Mouse (Mus musculus) hindlimb bud, embryonic 11.5 days (tissue): ENCODE measurements around the gene Gm47791.

Experiments
- DNase-seq: peaks from one replicate; pipeline ENCODE4 v3.0.0-alpha.2; 2012; ENCODE audit warnings: low read depth, low spot score; ENCODE audit errors: extremely low spot score

The Gm47791 gene

DNA sequence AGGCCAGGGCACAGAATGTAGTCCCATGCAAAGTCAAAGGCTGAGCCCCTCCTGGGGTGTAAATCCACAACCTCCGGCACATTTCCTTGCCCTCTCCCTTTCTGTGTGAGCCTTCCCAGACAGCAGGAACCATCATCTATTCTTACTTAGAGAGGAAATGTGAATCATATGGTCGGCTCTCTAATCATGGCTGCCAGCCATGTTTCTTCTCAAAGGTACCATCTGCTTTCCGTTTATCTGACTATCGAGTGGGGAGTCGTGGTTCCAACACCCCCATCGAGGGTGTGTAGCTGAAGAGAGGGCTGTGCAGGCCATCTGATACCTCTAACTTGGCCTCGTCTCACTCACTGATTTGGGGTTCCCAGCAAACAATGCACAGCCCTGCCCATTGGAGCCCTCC is 17.0 kb upstream of the Gm47791 start:
- no peak for DNase-seq

DNA sequence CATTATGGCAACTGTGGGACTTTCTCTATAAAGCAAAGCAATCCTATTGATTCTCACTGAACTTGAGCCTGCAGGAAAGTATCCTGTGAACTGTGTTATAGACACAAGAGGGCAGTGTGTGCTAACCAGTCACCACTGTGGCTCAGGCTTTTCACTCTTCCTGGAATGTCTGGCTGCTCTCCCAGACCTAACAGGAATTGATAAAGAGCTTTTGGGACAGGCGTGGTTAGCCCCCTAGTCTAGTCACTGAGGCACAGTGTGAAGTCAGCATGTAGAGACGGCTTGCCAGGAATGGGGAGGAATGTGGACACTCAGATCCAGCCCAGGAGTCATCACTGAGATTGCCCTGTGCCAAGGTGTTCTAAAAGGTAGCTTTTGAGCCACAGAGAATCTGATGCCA is 16.4 kb upstream of the Gm47791 start:
- peak; percentile 22 for DNase-seq

DNA sequence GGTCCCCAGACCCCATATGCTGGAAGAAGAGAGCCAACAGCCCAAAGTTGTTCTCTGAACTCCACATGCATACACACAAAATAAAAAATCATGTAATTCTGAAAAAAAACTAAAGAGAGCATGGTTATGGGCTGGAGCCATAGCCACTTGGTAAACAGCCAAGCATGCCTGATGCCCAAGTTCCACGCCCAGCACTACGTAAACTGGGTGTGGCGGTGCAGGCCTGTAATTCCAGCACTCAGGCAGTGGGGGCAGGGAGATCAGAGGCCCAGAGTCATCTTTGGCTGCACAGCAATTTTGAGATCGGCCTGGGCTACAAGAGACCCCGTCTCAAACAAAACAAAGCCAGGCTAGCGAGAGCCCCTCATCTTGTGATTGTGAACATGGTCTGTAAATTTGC is 14.5 kb upstream of the Gm47791 start:
- no peak for DNase-seq

DNA sequence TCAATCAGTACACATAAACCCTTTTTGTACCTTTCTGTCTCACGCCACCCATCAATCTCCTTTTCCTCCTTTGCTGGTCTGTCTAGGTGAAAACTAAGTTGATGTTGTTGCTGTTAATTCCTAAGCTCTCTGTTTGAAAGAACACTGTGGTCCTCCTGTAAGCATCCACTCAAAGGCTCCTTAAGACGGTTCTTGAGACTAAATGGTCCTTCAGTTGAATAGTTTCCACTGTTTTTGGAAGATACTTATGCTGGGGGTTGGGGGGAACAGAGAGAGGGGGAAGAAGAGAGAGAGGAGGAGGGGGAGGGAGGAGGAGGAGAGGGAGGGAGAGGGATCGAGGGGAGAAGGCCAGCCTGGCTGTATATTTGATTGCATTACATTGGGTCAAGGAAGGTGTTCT is 12.5 kb upstream of the Gm47791 start:
- no peak for DNase-seq

DNA sequence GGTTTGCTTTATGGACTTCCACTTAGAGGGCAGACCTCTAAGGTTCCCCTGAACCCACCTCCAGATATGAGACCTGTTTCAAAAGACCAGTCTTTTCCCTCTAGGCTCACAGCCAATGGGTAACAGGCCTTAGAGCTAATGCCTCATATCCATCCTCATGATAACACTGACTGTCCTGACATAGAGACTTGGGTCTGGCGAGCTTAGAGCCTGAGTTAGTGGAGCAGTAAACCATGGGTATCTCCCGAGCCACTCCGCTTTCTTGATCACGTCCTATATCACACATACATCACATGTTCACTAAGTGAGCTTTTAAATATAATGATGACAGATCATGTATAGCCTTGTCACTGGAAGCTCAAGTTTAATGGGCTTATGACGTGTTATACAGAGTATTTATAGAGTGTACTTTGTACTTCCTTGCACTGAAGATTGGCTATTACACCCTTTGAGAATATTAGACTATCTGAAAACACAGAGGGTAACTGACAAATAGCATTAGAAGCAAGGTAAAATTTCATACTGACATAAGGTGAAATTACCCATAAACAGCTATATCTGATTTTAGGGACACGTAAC is 8.4 kb upstream of the Gm47791 start:
- DNase-seq: no peak

DNA sequence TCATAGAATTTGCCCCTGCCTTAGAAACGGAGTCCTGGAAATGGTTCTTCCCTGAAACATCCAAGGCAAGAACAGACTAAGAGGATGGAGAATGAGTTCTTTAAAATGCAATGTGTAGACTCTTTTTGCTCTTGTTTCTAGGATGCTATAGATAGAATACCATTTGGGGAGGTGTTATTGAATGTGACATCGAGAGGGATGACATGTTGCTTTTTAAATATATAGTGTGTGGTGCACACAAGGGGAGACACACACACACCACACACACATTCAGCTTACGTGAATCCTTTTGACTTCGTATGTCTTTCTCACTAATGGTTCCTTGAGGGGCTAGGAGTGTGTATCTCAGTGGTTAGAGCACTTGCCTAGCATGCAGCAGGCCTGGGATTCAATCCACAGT is 4.2 kb upstream of the Gm47791 start:
- no peak for DNase-seq

DNA sequence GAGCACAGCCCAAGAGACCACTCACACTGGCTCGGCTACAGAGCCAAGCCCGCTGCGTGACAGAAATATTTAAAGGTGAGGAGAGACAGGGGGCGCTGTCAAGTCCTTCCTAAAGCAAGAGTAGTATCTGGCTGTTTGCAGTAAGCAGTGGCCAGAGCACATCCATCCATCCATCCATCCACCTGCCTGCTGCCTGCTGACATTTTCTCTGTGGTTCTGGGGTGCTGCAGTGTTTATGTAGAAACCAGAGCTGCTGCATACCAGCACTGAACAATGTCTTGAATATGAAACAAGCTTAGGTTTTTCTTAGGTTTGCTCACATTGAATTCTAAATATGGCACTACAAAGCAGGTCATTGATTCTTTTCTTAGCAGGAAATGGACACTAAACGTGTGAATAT is 2.2 kb upstream of the Gm47791 start:
- no peak for DNase-seq

DNA sequence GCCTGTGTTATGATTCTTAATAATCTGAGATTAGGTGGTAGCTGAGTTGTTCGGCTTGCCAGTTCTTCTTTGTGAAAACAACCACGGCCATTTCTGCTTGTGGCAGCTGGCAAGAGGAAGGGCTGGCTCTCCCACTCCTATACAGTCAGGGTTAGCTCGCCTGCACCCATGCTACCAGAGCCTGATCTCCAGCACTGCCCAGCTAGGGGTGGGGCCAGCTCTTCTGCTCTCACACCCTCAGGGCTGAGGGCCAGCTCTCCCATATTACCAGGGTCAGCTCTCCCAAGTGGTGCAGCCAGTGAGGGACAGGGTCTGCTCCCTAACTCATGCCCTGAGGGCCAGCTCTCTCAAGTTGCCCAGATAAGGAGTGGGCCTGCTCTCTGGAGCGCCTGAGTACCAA is 1.4 kb upstream of the Gm47791 start:
- DNase-seq: no peak

DNA sequence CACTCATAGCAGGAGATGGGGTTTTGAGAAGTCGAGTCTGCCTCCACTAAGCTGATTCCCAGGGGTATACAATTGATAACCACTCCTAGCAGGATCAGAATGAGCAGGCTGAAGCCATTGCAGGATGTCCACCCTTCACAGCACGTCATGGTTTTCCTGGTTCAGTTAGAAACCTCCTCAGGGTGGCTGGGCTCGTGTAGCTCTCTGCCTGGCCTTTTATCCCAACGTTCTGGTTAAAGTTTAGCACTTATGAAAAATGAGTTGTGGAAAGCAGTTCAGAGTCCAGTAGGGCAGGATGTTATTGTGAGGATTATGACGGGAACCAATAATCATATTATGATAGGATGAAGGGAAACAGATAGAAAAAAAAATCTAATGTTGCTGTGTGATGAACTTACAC is 2.8 kb downstream of the Gm47791 start, which contains the start of gene Tm4sf20:
Gene Tm4sf20 (minus strand): TSS at position 193 of the 400 bp plus-strand sequence.
- no peak for DNase-seq

DNA sequence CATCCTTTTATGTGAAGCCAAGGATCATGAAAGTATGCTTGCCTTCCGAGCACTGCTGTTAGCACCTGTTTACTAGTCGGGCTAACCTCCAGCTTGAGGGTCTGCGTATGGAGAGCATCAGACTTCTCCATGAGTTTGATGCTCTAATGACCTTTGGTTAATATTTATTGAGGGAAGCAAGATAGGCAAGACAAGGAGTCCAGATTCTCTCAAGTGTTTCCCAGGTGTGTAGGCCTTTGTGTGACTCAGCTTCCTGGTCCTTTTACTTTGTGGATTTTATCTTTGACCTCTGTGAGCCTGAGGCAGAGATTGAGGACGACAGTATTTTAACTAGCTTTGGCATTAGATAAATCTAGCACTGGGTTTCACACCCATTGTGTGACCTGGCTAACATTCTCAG is 4.4 kb downstream of the Gm47791 start:
- DNase-seq: no peak

DNA sequence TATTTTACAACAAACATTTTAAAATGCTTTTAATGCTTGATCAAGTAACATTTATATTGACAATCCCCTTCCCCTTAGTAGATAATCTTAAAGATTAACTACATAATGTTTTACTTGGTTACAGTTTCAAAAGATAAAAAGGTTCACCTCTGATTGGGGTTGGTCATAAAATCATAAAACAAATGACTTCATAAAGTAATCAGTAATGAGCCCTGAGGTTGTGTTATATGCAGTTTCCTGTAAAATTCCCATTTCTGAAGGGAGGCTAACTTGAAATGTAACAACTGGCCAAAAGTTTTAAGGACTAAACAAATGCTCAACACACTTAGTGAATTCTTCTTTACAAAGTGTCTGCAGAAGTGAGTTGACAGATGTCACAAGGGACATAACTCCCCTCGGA is 4.8 kb downstream of the Gm47791 start:
- DNase-seq: no peak

DNA sequence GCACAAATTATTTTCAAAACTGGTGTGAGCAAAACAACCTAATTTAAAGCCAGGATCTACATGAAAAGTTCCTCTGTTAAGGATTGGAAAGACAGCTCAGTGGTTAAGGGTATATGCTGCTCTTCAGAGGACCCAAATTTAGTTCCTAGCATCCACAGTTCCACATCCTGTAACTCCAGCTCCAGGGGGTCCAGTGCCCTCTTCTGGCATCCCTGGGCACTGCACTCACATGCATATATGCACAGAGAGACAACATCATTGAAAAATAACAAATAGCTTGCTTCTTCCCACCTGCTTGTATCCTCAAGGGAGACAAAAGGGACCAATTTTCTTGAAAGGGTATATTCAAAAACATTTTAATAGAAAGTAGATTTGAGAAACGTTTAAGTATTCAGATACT is 8.8 kb downstream of the Gm47791 start:
- no peak for DNase-seq

DNA sequence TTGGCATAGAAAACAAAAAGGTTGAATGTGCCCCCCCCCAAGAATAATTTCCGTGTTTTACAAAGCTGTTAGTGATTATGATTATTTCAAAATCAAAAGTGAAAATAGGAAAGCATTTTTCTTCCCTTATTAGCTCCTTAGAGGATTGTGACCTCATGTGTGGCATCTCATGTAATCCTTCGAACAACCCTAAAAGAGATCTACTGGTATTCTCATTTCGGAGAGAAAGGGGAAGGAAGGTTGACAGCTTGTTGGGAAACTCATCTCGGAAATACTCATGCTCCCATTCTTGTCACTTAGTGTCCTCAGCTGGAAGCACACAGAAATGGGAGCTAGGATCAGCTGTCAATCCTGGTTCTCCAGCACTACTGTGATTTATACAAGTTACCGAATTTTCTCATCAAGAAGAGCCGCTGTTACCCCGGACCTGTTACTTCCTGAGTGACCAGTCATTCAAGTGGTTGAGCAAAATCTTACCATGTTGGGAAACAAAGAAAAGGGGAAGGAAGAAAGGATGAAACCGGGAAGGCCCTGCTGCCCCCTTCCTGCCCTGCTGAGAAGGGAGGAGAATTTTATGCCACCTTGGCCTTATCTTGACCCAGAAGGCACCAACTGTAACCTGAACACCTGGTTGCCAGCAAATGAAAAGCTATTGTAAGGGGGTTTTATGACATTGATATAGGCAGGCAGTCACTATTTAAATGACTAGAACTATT is 9.4 kb downstream of the Gm47791 start:
- no peak for DNase-seq

DNA sequence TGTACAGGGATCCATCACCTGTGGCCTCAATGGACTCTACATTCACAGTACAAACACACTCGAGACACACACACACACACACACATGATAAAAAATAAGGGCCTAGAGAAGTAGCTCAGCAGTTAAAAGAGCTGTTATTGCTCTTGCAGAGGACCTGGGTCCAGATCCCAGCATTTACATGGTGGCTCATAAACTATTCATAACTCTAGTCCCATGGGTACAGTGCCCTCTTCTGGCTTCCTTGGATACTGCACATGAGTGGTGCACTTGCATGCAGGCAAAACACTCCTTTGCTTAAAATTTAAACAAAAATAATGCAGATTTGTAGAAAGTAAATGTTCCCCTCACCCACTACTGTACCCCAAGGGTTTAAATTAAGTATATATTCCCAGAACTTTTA is 11.5 kb downstream of the Gm47791 start:
- no peak for DNase-seq

DNA sequence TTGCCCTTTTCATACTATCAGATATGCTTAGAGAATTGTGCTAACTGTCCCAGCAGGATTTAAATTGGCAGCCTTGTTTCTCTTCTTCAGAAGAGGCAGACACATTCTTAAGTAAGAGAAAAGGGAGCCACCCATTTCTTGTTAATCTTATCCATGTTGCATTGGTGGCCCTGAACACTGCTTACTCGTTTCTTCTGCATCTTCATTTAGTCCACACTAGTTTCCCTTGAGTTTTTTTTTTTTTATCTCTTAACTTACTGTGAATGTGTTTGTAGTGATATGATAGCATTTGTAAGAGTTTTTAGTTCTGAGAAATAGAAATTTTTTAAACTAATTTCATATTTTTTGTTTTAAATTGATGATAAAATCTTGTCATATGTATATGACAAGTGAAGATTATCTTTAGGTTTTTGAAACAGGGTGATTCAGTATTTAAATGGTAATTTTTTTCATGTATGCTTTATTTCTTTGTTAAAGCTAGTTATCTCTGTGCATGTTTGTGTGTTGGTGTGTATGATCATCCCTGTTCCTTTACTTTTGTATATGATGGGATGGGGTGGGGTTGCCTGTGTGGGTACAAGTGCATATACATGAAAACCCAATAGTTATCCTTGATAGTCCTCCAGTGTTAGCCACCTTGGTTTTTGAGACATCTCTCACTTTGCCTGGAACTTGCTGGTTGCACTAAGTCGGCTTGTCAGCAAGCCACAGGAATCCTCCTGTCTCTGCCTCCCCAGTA is 23.2 kb downstream of the Gm47791 start:
- no peak for DNase-seq

DNA sequence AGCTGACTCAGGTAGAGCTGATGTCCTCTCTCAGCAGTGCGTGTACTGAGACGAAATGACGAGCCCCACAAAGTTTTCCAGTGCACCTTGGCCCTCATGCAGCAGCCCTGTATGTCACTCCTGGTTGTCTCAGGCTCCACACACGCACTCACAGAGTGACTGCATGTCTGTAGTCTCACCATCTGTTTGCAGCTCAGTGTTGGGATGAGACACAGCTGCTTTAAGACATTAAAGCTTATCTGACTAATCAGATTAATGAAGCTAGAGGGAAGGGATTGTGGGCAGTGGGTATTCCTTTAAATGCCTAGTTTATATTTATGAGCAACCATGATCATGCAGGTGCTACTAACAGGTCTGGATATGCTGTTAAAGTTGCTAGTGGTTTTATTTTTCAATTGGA is 24.6 kb downstream of the Gm47791 start:
- DNase-seq: no peak

DNA sequence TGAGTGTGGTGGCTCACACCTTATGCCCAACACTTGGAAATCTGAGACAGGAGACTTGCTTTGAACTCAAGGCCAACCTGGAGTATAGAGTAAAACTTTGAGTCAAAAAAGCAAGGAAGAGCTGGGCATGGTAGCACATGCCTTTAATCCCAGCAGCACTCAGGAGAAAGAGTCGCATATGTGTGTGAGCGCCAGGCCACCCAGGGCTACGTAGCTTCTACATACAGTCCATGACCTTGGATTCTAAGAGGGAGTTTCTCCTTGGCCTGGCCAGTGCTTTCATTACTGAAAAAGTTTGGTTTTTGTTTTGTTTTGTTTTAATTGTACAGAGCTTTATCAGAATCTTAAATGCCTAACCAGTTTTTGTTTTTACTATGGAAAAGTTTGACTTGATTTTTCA is 27.1 kb downstream of the Gm47791 start:
- no peak for DNase-seq

DNA sequence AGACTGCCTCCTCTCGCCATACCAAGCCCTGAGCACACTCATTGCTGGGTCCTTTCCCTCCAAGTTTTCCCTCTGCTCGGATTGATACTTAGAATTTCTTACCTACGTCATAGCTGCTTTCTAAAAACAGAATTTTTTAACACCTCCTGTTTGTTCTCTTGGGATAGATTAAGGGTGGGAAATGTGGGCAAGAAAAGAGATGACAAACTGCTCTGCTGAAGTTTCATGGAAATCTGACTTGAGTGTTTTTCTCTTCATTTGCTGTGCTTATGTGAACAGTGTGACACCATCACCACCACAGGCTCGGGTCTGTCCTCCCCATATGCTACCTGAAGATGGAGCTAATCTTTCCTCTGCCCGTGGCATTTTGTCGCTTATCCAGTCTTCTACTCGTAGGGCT is 29.5 kb downstream of the Gm47791 start:
- no peak for DNase-seq

DNA sequence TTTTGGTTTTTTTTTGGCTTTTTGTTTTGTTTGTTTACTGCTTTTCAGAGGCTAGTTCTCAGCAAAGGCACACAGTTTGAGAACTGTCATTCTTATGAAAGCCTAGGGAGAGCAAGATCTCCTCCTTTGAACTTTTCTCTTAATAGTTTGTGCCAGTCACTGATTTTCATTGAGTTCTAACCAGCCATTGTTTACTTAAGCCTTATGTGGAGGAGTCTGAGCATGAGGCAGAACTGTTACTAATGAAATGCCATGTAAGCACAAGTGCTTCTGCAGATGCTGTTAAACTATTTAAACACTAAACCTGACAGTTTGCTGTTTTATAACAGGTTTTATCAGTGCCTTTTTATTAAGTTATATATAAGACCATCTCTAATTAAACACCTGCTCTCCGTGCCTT is 33.0 kb downstream of the Gm47791 start:
- no peak for DNase-seq

DNA sequence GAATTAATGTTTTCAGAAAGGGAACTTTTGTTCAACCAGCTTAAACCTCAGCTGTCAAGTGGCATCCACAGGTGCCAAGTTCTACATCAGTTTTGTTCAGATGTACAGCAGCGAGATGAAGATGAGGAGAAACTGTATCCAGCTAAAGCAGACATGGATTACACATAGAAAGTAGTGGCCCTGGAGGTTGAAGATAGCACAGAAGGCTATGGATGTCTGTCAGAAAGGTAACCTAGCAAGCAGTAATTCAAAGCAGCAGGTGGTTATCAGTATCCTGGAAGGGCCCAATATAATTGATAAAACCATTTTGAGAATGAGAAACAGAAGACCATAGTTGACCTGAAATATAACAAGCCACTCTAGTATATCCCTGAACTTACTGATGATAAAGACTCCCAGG is 37.7 kb downstream of the Gm47791 start:
- no peak for DNase-seq

DNA sequence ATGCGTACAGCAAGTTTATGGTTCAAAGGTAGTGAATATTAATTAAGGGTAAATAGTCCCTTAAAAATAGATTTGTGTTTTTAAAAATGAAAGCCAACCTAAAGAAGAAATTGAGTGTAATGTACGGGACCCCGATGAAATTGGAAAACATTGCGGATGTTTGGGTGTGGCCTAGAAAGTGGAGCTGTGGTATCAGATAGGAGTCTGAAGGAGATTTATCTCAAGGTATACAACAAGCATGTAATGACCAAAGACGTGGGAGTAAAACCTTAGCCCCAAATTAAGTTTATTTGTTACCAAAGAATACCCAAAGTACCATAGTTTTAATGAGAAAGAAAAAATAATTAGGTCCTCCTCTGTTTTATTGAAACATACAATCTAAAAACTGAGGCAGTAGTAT is 44.6 kb downstream of the Gm47791 start:
- no peak for DNase-seq

DNA sequence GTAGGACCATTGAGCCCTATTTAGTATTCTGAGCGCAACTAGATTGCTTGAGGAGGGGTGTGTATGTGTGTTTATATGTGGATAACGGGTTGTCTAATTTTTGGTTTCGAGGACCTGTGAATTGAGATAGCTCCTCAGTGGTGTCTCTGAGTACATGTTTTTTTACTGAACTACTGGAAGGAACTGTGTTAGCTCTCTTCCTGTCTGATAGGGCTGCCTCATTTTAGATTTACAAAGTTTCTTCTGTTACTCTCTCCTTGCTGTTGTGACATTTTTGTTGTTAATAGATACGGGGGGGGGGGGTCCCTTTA is 45.2 kb downstream of the Gm47791 start:
- no peak for DNase-seq
